Mouse (Mus musculus): ENCODE data around the gene Dock2. TPM values are rescaled to one million over a fixed set of nuclear protein-coding genes. Genes with fewer than 3 reads are reported as not detected.
A peak's percentile ranks its signal among the peaks of the same experiment; 100 is the strongest.

Dock2 gene
- total and polyA plus RNA-seq, 2 experiments from 2014 or later: 0.57 to 1.6 TPM

- H3K27me3 ChIP-seq (ENCODE audit: insufficient read depth, low read length): no peaks in the 10 kb centered on the region
These were observed 75.4 kb downstream of the Dock2 start for GRCm38 (mm10) chr11:34708278-34708677.

GRCm38 (mm10) chr11:34707360-34707759 lies 76.3 kb downstream of the Dock2 start:
- no peak overlapping the region for H3K4me3 ChIP-seq (ENCODE audit: low read depth, low read length)
- no peak overlapping the region for H3K27ac ChIP-seq (ENCODE audit: low read depth, low read length)
- DNase-seq (ENCODE audit: low spot score) (no peak), ATAC-seq (ENCODE audit: low FRiP score) (no peak)
- H3K9ac ChIP-seq (replicated peaks; ENCODE audit: low read length, poor library complexity, severe bottlenecking): no peak overlapping the region
- 96% methylated on average over 5 of the region's 5 CpGs for WGBS
- H3K27me3 ChIP-seq (ENCODE audit: insufficient read depth, low read length): no peaks in the 10 kb centered on the region
- TF ChIP-seq CTCF (IDR thresholded peaks at IDR 0.05): no peak
- H3K4me1 ChIP-seq (ENCODE audit: insufficient read depth, low read length): no peaks in the 10 kb centered on the region
- no peaks in the 10 kb centered on the region for H3K9me3 ChIP-seq (ENCODE audit: low read length)
- no peaks in the 10 kb centered on the region for H3K36me3 ChIP-seq (ENCODE audit: insufficient read depth, low read length)
- no peak overlapping the region for H3K4me2 ChIP-seq (ENCODE audit: low read depth, low read length, poor library complexity, severe bottlenecking)

More at GRCm38 (mm10) chr11:34708278-34708677, 75.4 kb downstream of the Dock2 start:
- Histone ChIP-seq H3K4me3 (ENCODE audit: low read depth, low read length) (no peak overlapping the region), H3K27ac (ENCODE audit: low read depth, low read length) (no peak overlapping the region), H3K4me1 (ENCODE audit: insufficient read depth, low read length) (no peaks in the 10 kb centered on the region), H3K4me2 (ENCODE audit: low read depth, low read length, poor library complexity, severe bottlenecking) (no peak overlapping the region), H3K9me3 (ENCODE audit: low read length) (no peaks in the 10 kb centered on the region), H3K9ac (replicated peaks; ENCODE audit: low read length, poor library complexity, severe bottlenecking) (no peak overlapping the region), H3K36me3 (ENCODE audit: insufficient read depth, low read length) (no peaks in the 10 kb centered on the region)
- no peak for DNase-seq (ENCODE audit: low spot score)
- TF ChIP-seq CTCF (IDR thresholded peaks at IDR 0.05): no peak
- ATAC-seq (ENCODE audit: low FRiP score): no peak
- WGBS: 90% methylated on average over 11 of the region's 11 CpGs

GRCm38 (mm10) chr11:34705108-34705446 lies 78.6 kb downstream of the Dock2 start:
- TF ChIP-seq CTCF (IDR thresholded peaks at IDR 0.05): no peak
- Histone ChIP-seq H3K9ac (replicated peaks; ENCODE audit: low read length, poor library complexity, severe bottlenecking) (no peak overlapping the region), H3K4me3 (ENCODE audit: low read depth, low read length) (no peak overlapping the region), H3K36me3 (ENCODE audit: insufficient read depth, low read length) (no peaks in the 10 kb centered on the region), H3K27ac (ENCODE audit: low read depth, low read length) (no peak overlapping the region), H3K4me1 (ENCODE audit: insufficient read depth, low read length) (no peaks in the 10 kb centered on the region), H3K9me3 (ENCODE audit: low read length) (no peaks in the 10 kb centered on the region), H3K4me2 (ENCODE audit: low read depth, low read length, poor library complexity, severe bottlenecking) (no peak overlapping the region), H3K27me3 (ENCODE audit: insufficient read depth, low read length) (no peaks in the 10 kb centered on the region)
- DNase-seq (ENCODE audit: low spot score) (no peak), ATAC-seq (ENCODE audit: low FRiP score) (no peak)
- WGBS: 80% methylated on average over 4 of the region's 4 CpGs

GRCm38 (mm10) chr11:34704384-34705107 lies 79.1 kb downstream of the Dock2 start:
- TF ChIP-seq CTCF (IDR thresholded peaks at IDR 0.05): peak; percentile 85
- Histone ChIP-seq H3K4me1 (ENCODE audit: insufficient read depth, low read length) (no peaks in the 10 kb centered on the region), H3K27ac (ENCODE audit: low read depth, low read length) (0 out of 2 replicates have a peak overlapping the region, but pooled peaks have one; percentile 7), H3K27me3 (ENCODE audit: insufficient read depth, low read length) (no peaks in the 10 kb centered on the region), H3K4me2 (ENCODE audit: low read depth, low read length, poor library complexity, severe bottlenecking) (no peak overlapping the region), H3K9ac (replicated peaks; ENCODE audit: low read length, poor library complexity, severe bottlenecking) (no peak overlapping the region), H3K4me3 (ENCODE audit: low read depth, low read length) (no peak overlapping the region), H3K9me3 (ENCODE audit: low read length) (no peaks in the 10 kb centered on the region), H3K36me3 (ENCODE audit: insufficient read depth, low read length) (no peaks in the 10 kb centered on the region)
- peak; percentile 73 for DNase-seq (ENCODE audit: low spot score)
- WGBS: 55% methylated on average over 8 of the region's 8 CpGs
- ATAC-seq (ENCODE audit: low FRiP score): no peak; the same call in 1 of the 2 replicates

- Histone ChIP-seq H3K27ac (ENCODE audit: low read depth, low read length) (no peak overlapping the region), H3K4me1 (ENCODE audit: insufficient read depth, low read length) (no peaks in the 10 kb centered on the region), H3K27me3 (ENCODE audit: insufficient read depth, low read length) (no peaks in the 10 kb centered on the region), H3K4me3 (ENCODE audit: low read depth, low read length) (no peak overlapping the region), H3K4me2 (ENCODE audit: low read depth, low read length, poor library complexity, severe bottlenecking) (no peak overlapping the region), H3K36me3 (ENCODE audit: insufficient read depth, low read length) (no peaks in the 10 kb centered on the region), H3K9me3 (ENCODE audit: low read length) (no peaks in the 10 kb centered on the region), H3K9ac (replicated peaks; ENCODE audit: low read length, poor library complexity, severe bottlenecking) (no peak overlapping the region)
- TF ChIP-seq CTCF (IDR thresholded peaks at IDR 0.05): no peak
- ATAC-seq (ENCODE audit: low FRiP score): no peak
- DNase-seq (ENCODE audit: low spot score): no peak
- WGBS: 49% methylated on average over 6 of the region's 6 CpGs
These were observed 79.8 kb downstream of the Dock2 start for GRCm38 (mm10) chr11:34703851-34704250.

- DNase-seq (ENCODE audit: low spot score) (peak; percentile 57), ATAC-seq (ENCODE audit: low FRiP score) (no peak)
- no peak overlapping the region for H3K4me2 ChIP-seq (ENCODE audit: low read depth, low read length, poor library complexity, severe bottlenecking)
- no peak for TF ChIP-seq CTCF (IDR thresholded peaks at IDR 0.05)
- H3K9ac ChIP-seq (replicated peaks; ENCODE audit: low read length, poor library complexity, severe bottlenecking): no peak overlapping the region
- H3K4me1 ChIP-seq (ENCODE audit: insufficient read depth, low read length): no peaks in the 10 kb centered on the region
- no peaks in the 10 kb centered on the region for H3K27me3 ChIP-seq (ENCODE audit: insufficient read depth, low read length)
- WGBS: 55% methylated on average over 8 of the region's 8 CpGs
- no peaks in the 10 kb centered on the region for H3K36me3 ChIP-seq (ENCODE audit: insufficient read depth, low read length)
- H3K27ac ChIP-seq (ENCODE audit: low read depth, low read length): no peak overlapping the region
- no peaks in the 10 kb centered on the region for H3K9me3 ChIP-seq (ENCODE audit: low read length)
- H3K4me3 ChIP-seq (ENCODE audit: low read depth, low read length): no peak overlapping the region
These were observed 101.9 kb downstream of the Dock2 start for GRCm38 (mm10) chr11:34681790-34682189.

Data from midbrain, postnatal 0 days (tissue).